Mouse (Mus musculus): ENCODE results near the gene Tpm4.

- TF ChIP-seq CTCF (IDR thresholded peaks at IDR 0.05; ENCODE audit: low read depth, low read length) (no peak), GATA2 (IDR thresholded peaks at IDR 0.05; ENCODE audit: borderline replicate concordance, low read depth, low read length) (no peak), GATA1 (IDR thresholded peaks at IDR 0.05; ENCODE audit: borderline replicate concordance, low read length) (no peak), TAL1 (conservative IDR thresholded peaks at IDR 0.05; ENCODE audit: low read depth, low read length) (no peak)
These were observed 19.6 kb upstream of the Tpm4 start for GRCm38 (mm10) chr8:72115202-72115601.

All from G1E (cell line).